Mouse (Mus musculus) heart, embryonic 15.5 days (tissue): ENCODE results near the gene Ahcyl1. TPM values are rescaled to one million over a fixed set of nuclear protein-coding genes. Genes with fewer than 3 reads are reported as not detected.
"Not testable (repeated sequence)": the region's sequence is repeated elsewhere in the genome, so short reads cannot be mapped to it uniquely, and the experiment has no call there.

ENCODE experiments used
- ATAC-seq: fragments of 200-750 bp; cut with Nextera tagmentation; replicated peaks from 2 replicates; pipeline ENCODE4 v1.8.0; 2017; ENCODE audit warnings: low read depth, moderate TSS enrichment; ENCODE audit not compliant: insufficient number of reproducible peaks, insufficient read depth, low FRiP score
- H3K27ac ChIP-seq: fragments of 300-500 bp; sonication (generic); 2 replicates; pipeline ENCODE4 v1.5.1; 2015; ENCODE audit warnings: mild to moderate bottlenecking, inconsistent platforms
- H3K27me3 ChIP-seq: fragments of 300-500 bp; sonication (generic); 2 replicates; pipeline ENCODE4 v1.6.1; 2015; ENCODE audit warnings: inconsistent platforms
- H3K36me3 ChIP-seq: fragments of 300-500 bp; sonication (generic); 2 replicates; pipeline ENCODE4 v1.6.1; 2015; ENCODE audit warnings: mild to moderate bottlenecking, inconsistent platforms
- H3K4me1 ChIP-seq: fragments of 300-500 bp; sonication (generic); replicated peaks from 2 replicates; pipeline ENCODE4 v1.6.1; 2015; ENCODE audit warnings: inconsistent platforms
- H3K4me2 ChIP-seq: fragments of 300-500 bp; sonication (generic); 2 replicates; pipeline ENCODE4 v1.6.1; 2015; ENCODE audit warnings: inconsistent platforms, mild to moderate bottlenecking, moderate library complexity
- H3K4me3 ChIP-seq: fragments of 300-500 bp; sonication (generic); 2 replicates; pipeline ENCODE4 v1.5.1; 2015; ENCODE audit warnings: mild to moderate bottlenecking, inconsistent platforms
- H3K9ac ChIP-seq: fragments of 300-500 bp; sonication (generic); 2 replicates; pipeline ENCODE4 v1.6.1; 2015; ENCODE audit warnings: mild to moderate bottlenecking, inconsistent platforms
- H3K9me3 ChIP-seq: fragments of 300-500 bp; sonication (generic); replicated peaks from 2 replicates; pipeline ENCODE4 v1.6.1; 2016; ENCODE audit warnings: inconsistent platforms
- WGBS: fragments of 180-500 bp; shearing (Covaris S2); methylation state at CpG from one replicate; pipeline ENCODE4 v1.1.7; 2015; ENCODE audit warnings: mixed read lengths; 5-methylcytosine and 5-hydroxymethylcytosine counted together
- polyA plus RNA-seq: library from polyadenylated mRNA; unstranded; fragments of >200 nt; fragmentation: Nextera tagmentation; extraction: Ambion mirVana; gene quantifications from 2 replicates; pipeline ENCODE4 v1.2.1, GENCODE M21; 2015

The Ahcyl1 gene
- polyA plus RNA-seq, 1 experiment from 2014 or later: 47.3 TPM

DNA sequence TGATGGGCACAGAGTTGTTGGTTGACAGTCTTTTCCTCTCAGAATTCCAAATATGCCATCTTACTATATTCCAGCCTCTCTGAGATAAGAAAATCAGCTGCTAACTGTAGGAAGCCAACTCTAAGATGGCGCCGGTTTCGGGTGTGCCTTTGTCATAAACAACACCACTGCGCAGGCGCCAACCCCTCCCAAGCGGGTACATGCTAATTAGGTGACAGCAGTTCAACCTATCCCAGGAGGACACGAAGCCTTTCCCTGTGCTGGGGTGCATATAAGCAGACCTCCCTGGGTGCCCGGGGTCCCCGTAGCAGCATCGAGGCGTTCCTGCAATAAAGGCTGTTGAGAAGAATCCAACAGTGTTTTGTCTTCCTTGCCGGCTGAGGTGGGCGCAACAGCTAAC lies 39.3 kb upstream of the Ahcyl1 start:
- not testable (repeated sequence) for H3K9ac ChIP-seq, H3K4me2 ChIP-seq, ATAC-seq, H3K36me3 ChIP-seq, H3K27ac ChIP-seq, H3K4me3 ChIP-seq, H3K9me3 ChIP-seq, H3K27me3 ChIP-seq
- peaks cover 21% of the 10 kb centered on the region for H3K4me1 ChIP-seq
- 92% methylated on average over 13 of the region's 13 CpGs for WGBS

DNA sequence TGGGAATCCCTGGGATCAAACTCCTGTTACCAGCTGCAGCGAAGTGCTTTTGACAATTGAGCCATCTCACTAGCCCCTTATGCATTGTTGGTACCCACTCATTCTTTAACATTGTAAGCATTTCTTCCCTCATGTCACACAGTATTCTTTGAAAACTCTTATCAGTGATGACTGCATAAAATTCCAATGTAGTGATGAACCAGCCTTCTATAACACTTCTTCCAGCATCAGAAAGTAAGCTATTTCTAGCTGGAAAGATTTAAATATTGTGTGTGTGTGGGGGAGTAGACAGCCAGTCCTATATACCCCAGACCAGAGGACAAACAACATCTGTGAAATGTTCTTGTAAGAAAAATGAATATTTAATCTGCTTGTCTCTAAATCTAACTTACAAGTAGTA lies 37.0 kb upstream of the Ahcyl1 start:
- no peak overlapping the region for H3K4me2 ChIP-seq
- H3K27ac ChIP-seq: no peak overlapping the region
- H3K4me1 ChIP-seq: peaks cover 5% of the 10 kb centered on the region; the same call in 1 of the 2 replicates
- H3K36me3 ChIP-seq: no peaks in the 10 kb centered on the region
- no peaks in the 10 kb centered on the region for H3K27me3 ChIP-seq
- no peak overlapping the region for H3K9ac ChIP-seq
- no peak for ATAC-seq
- H3K9me3 ChIP-seq: no peaks in the 10 kb centered on the region
- no peak overlapping the region for H3K4me3 ChIP-seq
- WGBS: 60% methylated on average over 1 of the region's 1 CpGs

DNA sequence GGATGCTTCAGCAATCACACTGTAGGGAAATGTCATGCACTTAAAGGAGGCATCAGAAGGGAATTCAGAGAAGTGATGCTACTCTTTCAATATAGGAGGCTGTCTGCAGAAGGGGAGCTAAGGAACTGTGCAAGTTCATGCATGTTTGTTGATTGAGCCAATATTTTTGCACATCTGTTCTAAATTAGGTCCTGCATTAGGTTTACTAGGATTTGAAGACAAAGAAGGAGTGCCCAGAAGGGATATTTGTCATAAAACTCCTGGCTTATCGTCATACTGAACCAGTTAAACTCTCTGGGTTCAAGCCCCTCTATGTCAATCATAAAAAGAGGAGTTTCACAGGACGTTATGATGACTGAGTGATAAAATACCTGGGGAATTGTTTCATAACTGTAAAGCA lies 33.9 kb upstream of the Ahcyl1 start:
- Histone ChIP-seq H3K27me3 (no peaks in the 10 kb centered on the region), H3K4me1 (peaks cover 5% of the 10 kb centered on the region; the same call in 1 of the 2 replicates), H3K27ac (no peak overlapping the region), H3K36me3 (no peaks in the 10 kb centered on the region), H3K9me3 (no peaks in the 10 kb centered on the region), H3K4me2 (no peak overlapping the region), H3K9ac (no peak overlapping the region), H3K4me3 (no peak overlapping the region)
- no peak for ATAC-seq
- WGBS: 63% methylated on average over 2 of the region's 2 CpGs

DNA sequence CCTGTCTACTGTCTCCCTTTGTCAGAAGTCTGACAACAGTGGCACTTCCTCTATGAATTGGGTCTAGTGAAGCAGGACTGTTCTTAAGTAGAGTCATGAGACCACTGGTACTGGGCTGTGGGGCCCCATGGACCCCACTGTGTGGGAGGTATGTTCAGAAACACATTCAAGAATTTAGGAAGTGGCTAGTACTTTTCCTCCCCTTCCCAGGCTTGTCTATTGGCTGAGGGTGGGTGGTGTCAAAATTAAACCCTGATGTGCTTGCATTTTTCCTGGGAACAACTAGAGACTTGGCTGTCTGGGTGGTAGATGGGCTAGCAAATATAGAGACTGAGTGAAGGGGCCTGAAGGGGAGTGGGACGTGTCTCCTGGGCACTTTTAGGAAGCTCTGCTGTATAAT lies 32.1 kb upstream of the Ahcyl1 start:
- 56% methylated on average over 1 of the region's 1 CpGs for WGBS
- no peaks in the 10 kb centered on the region for H3K27me3 ChIP-seq
- H3K4me2 ChIP-seq: no peak overlapping the region
- H3K36me3 ChIP-seq: no peaks in the 10 kb centered on the region
- no peak overlapping the region for H3K4me3 ChIP-seq
- no peak overlapping the region for H3K9ac ChIP-seq
- H3K4me1 ChIP-seq: no peaks in the 10 kb centered on the region; the same call in 1 of the 2 replicates
- H3K27ac ChIP-seq: no peak overlapping the region
- H3K9me3 ChIP-seq: no peaks in the 10 kb centered on the region
- ATAC-seq: no peak

DNA sequence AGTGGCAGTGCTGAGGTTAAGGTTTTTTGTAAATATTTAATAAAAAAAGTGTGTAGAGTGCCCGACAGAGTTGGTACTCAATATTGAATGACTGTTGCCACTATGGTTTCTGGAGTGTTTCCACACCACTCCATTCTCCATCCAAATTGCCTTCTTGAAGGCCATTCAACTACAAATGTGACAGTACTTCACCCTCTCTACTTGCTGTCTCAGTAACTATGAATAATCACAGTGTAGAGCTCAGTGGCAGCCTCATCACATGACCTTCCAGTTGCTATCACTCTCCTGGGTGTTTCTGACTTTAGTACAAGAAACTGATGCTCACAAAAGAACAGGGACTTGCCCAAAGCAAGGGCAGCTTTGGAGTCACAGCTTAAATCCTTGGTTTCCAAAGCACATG lies 19.6 kb upstream of the Ahcyl1 start:
- Histone ChIP-seq H3K9ac (no peak overlapping the region), H3K9me3 (no peaks in the 10 kb centered on the region), H3K4me1 (peaks cover 7% of the 10 kb centered on the region), H3K27me3 (peaks cover 5% of the 10 kb centered on the region; the same call in 1 of the 2 replicates), H3K36me3 (no peaks in the 10 kb centered on the region), H3K4me3 (no peak overlapping the region), H3K27ac (no peak overlapping the region), H3K4me2 (no peak overlapping the region)
- no peak for ATAC-seq
- 79% methylated on average over 1 of the region's 1 CpGs for WGBS

DNA sequence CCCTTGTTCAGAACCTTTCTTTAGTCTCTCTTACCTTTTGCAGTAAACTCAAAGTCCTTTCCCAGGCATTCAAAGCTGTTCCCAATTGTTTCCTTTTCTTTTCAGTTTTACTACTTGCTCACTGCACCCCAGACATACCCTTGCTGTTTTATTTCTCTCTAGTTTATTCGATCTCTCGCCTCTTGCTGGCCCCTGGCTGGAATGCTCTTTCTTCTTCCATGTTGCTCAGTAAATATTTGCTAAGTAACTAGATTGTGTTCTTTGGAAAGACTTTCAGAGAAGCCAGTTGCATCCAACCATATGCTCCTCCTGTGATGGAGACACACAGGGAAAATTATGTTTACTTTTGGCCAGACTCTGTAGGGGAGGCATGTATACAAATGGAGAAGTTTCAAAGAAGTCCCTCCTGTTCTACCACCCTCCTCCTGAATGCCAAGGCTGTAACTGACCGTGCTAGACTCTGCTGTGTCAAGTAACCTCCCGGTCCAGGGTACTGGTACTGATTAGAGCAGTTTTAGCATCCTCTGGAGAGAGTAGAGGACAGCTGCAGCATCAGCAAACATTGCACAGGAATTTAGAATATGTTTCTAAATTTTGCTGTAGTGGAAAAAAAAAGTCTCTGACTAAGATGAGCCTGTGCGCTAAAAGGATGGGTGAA lies 18.0 kb upstream of the Ahcyl1 start:
- Histone ChIP-seq H3K9ac (no peak overlapping the region), H3K9me3 (no peaks in the 10 kb centered on the region), H3K27ac (no peak overlapping the region), H3K36me3 (no peaks in the 10 kb centered on the region), H3K27me3 (peaks cover 5% of the 10 kb centered on the region; the same call in 1 of the 2 replicates), H3K4me2 (no peak overlapping the region), H3K4me1 (peaks cover 7% of the 10 kb centered on the region), H3K4me3 (no peak overlapping the region)
- ATAC-seq: no peak
- WGBS: 55% methylated on average over 5 of the region's 5 CpGs

DNA sequence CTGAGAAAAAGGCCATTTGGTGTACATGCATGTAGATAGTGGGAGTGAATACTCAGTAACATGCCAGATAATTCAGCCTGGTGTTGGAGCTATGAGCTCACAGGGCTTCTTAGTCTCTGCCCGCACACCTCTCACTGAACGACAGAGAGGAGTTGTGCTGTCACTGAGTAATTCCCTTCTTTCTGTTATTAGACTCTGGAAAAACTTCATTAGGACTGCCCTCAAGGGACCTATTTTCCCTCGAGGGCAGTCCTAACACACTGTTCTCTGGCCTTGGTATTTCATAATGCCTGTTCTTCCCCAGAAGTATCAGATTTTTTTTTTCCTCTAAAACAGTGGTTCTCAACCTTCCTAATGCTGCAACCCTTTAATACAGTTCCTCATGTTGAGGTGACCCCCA lies 15.7 kb upstream of the Ahcyl1 start:
- Histone ChIP-seq H3K4me3 (no peak overlapping the region), H3K4me1 (peaks cover 6% of the 10 kb centered on the region), H3K4me2 (no peak overlapping the region), H3K36me3 (no peaks in the 10 kb centered on the region), H3K27me3 (peaks cover 3% of the 10 kb centered on the region; the same call in 1 of the 2 replicates), H3K9ac (no peak overlapping the region), H3K9me3 (no peaks in the 10 kb centered on the region), H3K27ac (no peak overlapping the region)
- no peak for ATAC-seq
- 43% methylated on average over 3 of the region's 3 CpGs for WGBS

DNA sequence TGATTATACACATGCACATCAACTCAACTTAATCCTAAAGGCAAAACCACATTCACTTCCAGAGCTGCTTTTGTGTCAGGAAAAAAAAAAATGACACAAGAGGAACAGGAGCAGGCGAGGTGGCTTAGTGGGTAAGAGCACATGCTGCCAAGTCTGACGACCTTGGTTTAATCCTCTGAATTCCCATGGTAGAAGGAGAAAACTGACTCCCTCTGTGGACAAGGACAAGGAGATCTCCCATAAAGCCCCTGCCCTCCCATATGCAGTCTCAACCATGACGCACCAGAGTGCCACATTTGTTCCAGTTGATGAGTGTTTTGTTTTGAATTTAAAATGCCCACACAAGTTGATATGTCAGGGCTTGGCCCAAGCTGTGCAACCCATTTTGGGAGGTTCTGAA lies 12.8 kb upstream of the Ahcyl1 start:
- H3K36me3 ChIP-seq: no peaks in the 10 kb centered on the region
- no peak overlapping the region for H3K4me3 ChIP-seq
- H3K9me3 ChIP-seq: no peaks in the 10 kb centered on the region
- peaks cover 11% of the 10 kb centered on the region for H3K4me1 ChIP-seq
- no peak overlapping the region for H3K9ac ChIP-seq
- H3K4me2 ChIP-seq: no peak overlapping the region
- H3K27ac ChIP-seq: no peak overlapping the region
- H3K27me3 ChIP-seq: peaks cover 1% of the 10 kb centered on the region; the same call in 1 of the 2 replicates
- ATAC-seq: no peak
- 64% methylated on average over 3 of the region's 3 CpGs for WGBS

DNA sequence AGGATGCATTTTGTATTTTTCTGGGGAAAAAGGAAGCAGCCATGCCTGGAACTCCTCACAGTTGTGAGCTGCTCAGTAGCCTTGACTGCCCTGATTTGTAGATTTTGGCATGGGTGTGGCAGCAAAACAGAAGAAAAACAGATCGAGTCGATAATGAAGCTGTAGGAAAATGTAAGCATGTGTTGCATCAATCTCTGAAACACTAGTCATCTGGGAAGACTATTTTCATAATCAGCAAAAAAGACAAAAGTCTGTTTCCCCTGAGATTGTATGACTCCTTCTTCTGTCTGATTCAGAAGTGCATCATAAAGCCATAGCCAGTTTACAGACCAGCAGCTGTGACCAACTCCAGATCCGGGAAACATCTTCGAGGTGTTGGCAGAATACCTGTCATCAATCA lies 10.9 kb upstream of the Ahcyl1 start:
- Histone ChIP-seq H3K27ac (no peak overlapping the region), H3K4me3 (no peak overlapping the region), H3K27me3 (no peaks in the 10 kb centered on the region), H3K4me2 (no peak overlapping the region), H3K4me1 (peaks cover 15% of the 10 kb centered on the region), H3K9me3 (no peaks in the 10 kb centered on the region), H3K36me3 (no peaks in the 10 kb centered on the region), H3K9ac (no peak overlapping the region)
- 57% methylated on average over 4 of the region's 4 CpGs for WGBS
- no peak for ATAC-seq

DNA sequence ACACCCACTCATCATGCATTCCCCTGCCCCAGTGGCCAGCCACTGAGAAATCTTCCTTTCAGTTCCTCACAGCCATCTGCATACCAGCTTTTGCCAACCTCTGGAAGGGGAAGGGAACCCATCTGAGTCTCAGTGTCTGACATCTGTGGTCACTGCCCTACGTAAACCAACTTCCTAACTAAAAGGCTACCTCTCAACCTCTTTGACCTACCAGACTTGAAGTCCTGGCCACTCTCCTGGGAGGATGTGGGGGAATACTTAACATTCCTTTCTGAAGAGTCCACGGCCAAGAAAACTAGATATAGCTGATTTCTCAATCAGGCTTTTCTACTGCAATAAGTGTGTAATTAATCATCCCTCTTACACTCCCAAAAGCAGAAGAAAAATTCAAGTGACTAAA lies 9.8 kb upstream of the Ahcyl1 start:
- Histone ChIP-seq H3K27ac (no peak overlapping the region), H3K9me3 (no peaks in the 10 kb centered on the region), H3K4me1 (peaks cover 15% of the 10 kb centered on the region), H3K27me3 (no peaks in the 10 kb centered on the region), H3K4me3 (no peak overlapping the region), H3K4me2 (no peak overlapping the region), H3K36me3 (no peaks in the 10 kb centered on the region), H3K9ac (no peak overlapping the region)
- 35% methylated on average over 2 of the region's 2 CpGs for WGBS
- no peak for ATAC-seq

DNA sequence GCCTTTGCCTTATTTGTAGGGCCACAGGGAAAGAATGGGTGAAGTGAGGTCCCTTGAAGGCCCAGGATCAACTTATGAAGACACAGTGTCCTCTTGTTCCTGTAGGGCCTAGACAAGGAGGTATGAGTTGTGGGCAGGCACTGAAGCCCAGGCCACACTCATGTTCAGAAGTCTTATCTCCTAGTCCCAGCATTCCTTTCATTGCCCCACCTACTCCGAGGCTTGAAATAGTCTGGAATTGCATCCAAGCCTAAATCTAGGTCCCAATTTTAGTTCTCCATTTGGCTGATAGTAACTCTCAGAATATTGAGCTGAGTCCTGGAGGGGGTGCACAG lies 8.0 kb upstream of the Ahcyl1 start:
- 50% methylated on average over 1 of the region's 1 CpGs for WGBS
- Histone ChIP-seq H3K4me1 (peaks cover 15% of the 10 kb centered on the region), H3K9ac (no peak overlapping the region), H3K36me3 (no peaks in the 10 kb centered on the region), H3K9me3 (no peaks in the 10 kb centered on the region), H3K4me3 (no peak overlapping the region), H3K4me2 (no peak overlapping the region), H3K27ac (peak overlapping the region; percentile 64), H3K27me3 (no peaks in the 10 kb centered on the region)
- ATAC-seq: no peak; the same call in 1 of the 2 replicates

DNA sequence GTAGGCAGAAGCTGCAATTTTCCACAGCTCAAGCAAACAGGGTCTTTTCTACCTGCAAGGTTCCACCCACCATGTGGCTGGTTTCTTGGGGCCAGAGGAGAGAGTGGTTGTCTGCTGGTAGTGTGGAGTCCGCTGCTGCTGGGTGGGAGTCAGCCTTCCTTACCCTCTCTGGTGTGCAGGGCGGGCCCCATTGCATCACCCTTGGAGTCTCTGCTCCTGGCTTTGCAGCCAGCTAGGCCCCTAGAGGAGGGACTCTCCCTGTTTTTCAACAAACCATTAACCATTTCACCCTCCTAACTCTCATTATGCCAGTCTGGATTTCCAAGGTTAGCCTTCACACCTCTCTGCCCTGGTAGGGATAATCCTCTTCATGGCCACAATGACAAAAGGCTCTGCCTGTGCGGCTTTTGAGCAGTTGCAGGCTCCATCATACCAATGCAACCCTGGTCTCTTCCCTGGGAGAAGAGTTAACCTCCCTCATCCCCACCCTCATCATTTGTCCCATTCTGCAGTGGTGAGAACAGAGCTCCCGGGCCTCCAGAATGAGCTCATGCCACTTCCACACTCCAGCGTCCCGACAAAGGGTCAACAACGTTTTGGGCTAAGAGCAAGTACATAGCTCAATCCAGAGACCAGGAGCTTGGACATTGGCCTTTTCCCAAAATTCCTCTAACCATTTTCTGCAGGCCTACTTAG lies 7.5 kb upstream of the Ahcyl1 start:
- no peaks in the 10 kb centered on the region for H3K9me3 ChIP-seq
- no peak overlapping the region for H3K9ac ChIP-seq
- 82% methylated on average over 7 of the region's 7 CpGs for WGBS
- no peak for ATAC-seq
- H3K4me3 ChIP-seq: no peak overlapping the region
- H3K4me1 ChIP-seq: peaks cover 15% of the 10 kb centered on the region
- peak overlapping the region; percentile 64 for H3K27ac ChIP-seq
- no peaks in the 10 kb centered on the region for H3K27me3 ChIP-seq
- no peak overlapping the region for H3K4me2 ChIP-seq
- no peaks in the 10 kb centered on the region for H3K36me3 ChIP-seq
